Mouse (Mus musculus): ENCODE measurements at regions not wholly inside any gene's neighbourhood (a gene's known extent, or its start where the extent isn't known, plus 50 kb on each side); places are given as distances from the start of the nearest gene placed in this dataset.

DNA sequence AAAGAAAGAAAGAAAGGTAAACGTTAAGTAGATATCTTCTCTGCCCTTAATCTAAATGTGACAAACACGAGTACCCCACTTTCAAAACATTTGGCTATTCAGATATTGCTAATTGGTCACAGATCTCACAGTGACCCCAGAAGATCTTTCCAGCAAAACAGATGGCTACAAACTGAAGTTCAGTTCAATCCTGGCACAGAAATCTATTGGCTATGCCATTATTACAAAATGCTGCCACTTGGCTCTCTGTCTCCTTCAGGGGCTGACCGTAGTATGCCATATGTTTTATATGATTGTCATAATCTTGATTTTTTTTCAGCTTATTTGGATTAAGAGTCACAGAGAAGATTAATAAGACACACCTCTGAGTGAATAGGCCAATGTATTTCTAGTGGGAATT, 873.2 kb downstream of the Slc22a22 start:
- Histone ChIP-seq H3K9ac (ENCODE audit: low read depth, low read length) (no peak overlapping the region), H3K27ac (ENCODE audit: low read length) (no peak overlapping the region), H3K36me3 (ENCODE audit: control insufficient read depth, insufficient read depth, low read length) (no peaks in the 10 kb centered on the region), H3K4me1 (ENCODE audit: control insufficient read depth, insufficient read depth, low read length) (no peaks in the 10 kb centered on the region), H3K27me3 (replicated peaks; ENCODE audit: control insufficient read depth, insufficient read depth, low read length) (no peaks in the 10 kb centered on the region), H3K4me2 (ENCODE audit: low read depth, low read length) (no peak overlapping the region), H3K9me3 (ENCODE audit: control insufficient read depth, low read length) (no peaks in the 10 kb centered on the region), H3K4me3 (ENCODE audit: low read length) (no peak overlapping the region)
- no peak for ATAC-seq
- 89% methylated on average over 3 of the region's 3 CpGs for WGBS

DNA sequence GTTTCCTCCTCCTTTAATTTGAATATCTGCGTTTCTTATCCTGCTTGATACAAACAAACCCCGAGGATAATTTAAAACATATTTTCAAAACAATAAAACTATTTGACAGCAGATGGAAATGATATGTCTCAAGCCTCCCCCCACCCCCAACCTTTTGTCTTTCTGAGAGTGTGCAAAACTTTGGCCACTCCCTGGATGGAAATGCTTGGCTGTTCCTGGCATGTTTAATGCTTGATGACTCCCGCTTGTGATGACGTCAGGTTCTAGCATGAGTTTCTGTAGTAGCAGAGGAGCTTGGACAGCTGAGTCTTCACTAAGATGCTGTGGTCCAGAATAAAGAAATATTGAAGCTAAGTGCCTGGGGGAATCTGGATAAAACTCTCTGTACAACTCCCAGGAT, 884.8 kb downstream of the Slc22a22 start:
- WGBS, result 77% methylated on average over 4 of the region's 4 CpGs
- ATAC-seq, result no peak
- H3K4me3 ChIP-seq (ENCODE audit: low read length), result no peak overlapping the region
- H3K4me2 ChIP-seq (ENCODE audit: low read depth, low read length), result no peak overlapping the region
- no peaks in the 10 kb centered on the region for H3K36me3 ChIP-seq (ENCODE audit: control insufficient read depth, insufficient read depth, low read length)
- no peak overlapping the region for H3K27ac ChIP-seq (ENCODE audit: low read length)
- H3K9me3 ChIP-seq (ENCODE audit: control insufficient read depth, low read length), result no peaks in the 10 kb centered on the region
- no peak overlapping the region for H3K9ac ChIP-seq (ENCODE audit: low read depth, low read length)
- no peaks in the 10 kb centered on the region for H3K4me1 ChIP-seq (ENCODE audit: control insufficient read depth, insufficient read depth, low read length)
- H3K27me3 ChIP-seq (replicated peaks; ENCODE audit: control insufficient read depth, insufficient read depth, low read length), result no peaks in the 10 kb centered on the region

DNA sequence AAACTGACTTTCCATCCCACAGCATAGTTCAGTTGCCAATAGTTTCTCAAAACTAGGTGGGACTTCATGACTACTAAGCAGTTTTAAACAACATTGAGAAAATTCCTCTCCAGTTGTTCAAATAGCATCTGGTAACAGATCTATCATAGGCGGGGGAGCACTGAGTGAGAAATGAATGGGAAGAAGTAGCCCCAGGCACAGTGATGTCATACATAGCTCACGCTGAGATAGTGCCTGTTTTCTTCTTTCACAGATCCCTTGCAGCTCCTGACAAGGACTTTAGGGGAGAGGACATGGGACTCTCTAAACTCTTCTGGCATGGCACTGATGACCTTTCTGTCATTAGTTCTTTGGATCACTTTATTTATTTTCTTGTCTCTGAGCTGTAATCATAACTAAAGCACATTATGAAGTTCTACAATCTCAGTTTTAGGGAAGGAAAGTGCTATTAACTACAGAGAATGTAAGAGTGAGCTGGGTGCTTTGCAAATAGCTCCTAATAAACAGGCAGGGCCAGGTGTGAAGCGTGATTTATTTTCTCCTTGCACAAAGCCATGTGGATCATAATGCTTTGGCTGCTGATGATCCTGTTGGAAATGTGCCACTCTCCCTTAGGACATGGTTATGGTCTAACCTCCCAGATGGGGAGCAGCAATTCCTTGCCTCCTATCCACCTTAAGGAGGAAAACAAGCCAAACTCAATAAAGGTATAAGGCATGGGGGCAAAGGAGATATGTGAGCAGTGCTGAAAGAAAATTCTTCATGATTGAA, 896.5 kb downstream of the Slc22a22 start:
- no peaks in the 10 kb centered on the region for H3K9me3 ChIP-seq (ENCODE audit: control insufficient read depth, low read length)
- 67% methylated on average over 3 of the region's 3 CpGs for WGBS
- no peak overlapping the region for H3K9ac ChIP-seq (ENCODE audit: low read depth, low read length)
- no peak overlapping the region for H3K4me2 ChIP-seq (ENCODE audit: low read depth, low read length)
- H3K4me1 ChIP-seq (ENCODE audit: control insufficient read depth, insufficient read depth, low read length), result no peaks in the 10 kb centered on the region
- ATAC-seq, result no peak
- H3K27ac ChIP-seq (ENCODE audit: low read length), result no peak overlapping the region
- no peaks in the 10 kb centered on the region for H3K36me3 ChIP-seq (ENCODE audit: control insufficient read depth, insufficient read depth, low read length)
- H3K4me3 ChIP-seq (ENCODE audit: low read length), result no peak overlapping the region
- no peaks in the 10 kb centered on the region for H3K27me3 ChIP-seq (replicated peaks; ENCODE audit: control insufficient read depth, insufficient read depth, low read length)

DNA sequence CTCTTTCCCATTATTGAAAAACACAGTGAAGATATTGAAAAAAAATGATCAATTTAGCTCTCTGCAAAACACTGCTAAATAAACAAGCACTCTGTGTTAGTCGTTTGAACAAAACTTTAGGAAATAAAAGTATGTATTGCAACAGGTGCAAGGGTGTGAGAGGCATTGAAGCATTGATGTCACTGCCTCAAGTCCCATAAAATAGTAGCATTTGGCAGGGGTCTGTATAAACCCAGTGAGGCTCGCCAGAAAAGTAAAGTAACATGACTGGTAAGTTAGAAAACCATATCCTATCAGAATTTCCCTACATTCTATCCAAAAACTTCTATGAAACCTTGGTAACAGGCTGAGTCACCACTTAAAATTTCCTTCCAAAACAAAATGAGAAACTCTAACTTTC, 914.2 kb downstream of the Slc22a22 start:
- Histone ChIP-seq H3K9me3 (ENCODE audit: control insufficient read depth, low read length) (no peaks in the 10 kb centered on the region), H3K4me2 (ENCODE audit: low read depth, low read length) (no peak overlapping the region), H3K27ac (ENCODE audit: low read length) (no peak overlapping the region), H3K9ac (ENCODE audit: low read depth, low read length) (no peak overlapping the region), H3K27me3 (replicated peaks; ENCODE audit: control insufficient read depth, insufficient read depth, low read length) (no peaks in the 10 kb centered on the region), H3K36me3 (ENCODE audit: control insufficient read depth, insufficient read depth, low read length) (no peaks in the 10 kb centered on the region), H3K4me3 (ENCODE audit: low read length) (no peak overlapping the region), H3K4me1 (ENCODE audit: control insufficient read depth, insufficient read depth, low read length) (no peaks in the 10 kb centered on the region)
- 63% methylated on average over 2 of the region's 2 CpGs for WGBS
- no peak for ATAC-seq

DNA sequence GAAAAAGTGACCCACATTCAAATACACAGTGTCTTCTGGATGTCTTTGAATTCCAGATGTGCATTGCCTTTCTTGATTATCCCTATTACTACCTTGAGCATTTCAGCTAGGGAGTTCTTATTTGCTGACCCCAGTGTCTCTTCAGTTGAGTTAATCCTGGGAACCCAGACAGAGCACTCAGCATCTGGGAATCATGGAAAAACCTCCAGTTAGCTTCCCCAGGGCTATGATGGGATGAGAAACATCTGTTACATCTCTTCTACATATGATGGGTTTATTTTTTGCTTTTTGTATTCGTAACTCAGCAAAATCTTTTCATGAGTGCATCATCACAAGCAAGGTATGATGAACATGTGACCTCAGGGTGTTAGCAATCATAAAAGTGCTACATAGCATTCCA, 914.6 kb downstream of the Slc22a22 start:
- no peak overlapping the region for H3K4me3 ChIP-seq (ENCODE audit: low read length)
- no peaks in the 10 kb centered on the region for H3K4me1 ChIP-seq (ENCODE audit: control insufficient read depth, insufficient read depth, low read length)
- no peak overlapping the region for H3K4me2 ChIP-seq (ENCODE audit: low read depth, low read length)
- no peaks in the 10 kb centered on the region for H3K9me3 ChIP-seq (ENCODE audit: control insufficient read depth, low read length)
- no peaks in the 10 kb centered on the region for H3K36me3 ChIP-seq (ENCODE audit: control insufficient read depth, insufficient read depth, low read length)
- no peak overlapping the region for H3K27ac ChIP-seq (ENCODE audit: low read length)
- WGBS, result 61% methylated on average over 1 of the region's 1 CpGs
- ATAC-seq, result no peak
- H3K27me3 ChIP-seq (replicated peaks; ENCODE audit: control insufficient read depth, insufficient read depth, low read length), result no peaks in the 10 kb centered on the region
- no peak overlapping the region for H3K9ac ChIP-seq (ENCODE audit: low read depth, low read length)

DNA sequence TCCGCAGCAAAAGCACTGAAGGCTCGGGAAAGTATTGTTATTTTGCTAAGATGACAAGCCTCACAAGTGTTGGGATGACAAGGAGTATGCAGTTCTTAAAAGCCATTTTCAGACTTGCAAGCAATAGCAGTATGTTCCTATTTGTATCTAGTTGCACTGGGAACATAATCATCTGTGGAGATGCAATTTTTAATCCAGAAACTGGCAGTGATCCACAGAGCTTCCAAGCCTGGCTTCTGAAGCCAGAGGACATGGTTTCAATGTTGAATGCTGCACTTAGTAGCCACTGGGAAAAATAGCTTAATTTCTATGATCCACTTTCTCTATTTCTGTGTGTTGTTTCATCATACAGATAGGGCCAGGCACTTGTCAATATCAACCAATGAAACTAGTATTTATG, 915.3 kb downstream of the Slc22a22 start:
- Histone ChIP-seq H3K27ac (ENCODE audit: low read length) (no peak overlapping the region), H3K9ac (ENCODE audit: low read depth, low read length) (no peak overlapping the region), H3K27me3 (replicated peaks; ENCODE audit: control insufficient read depth, insufficient read depth, low read length) (no peaks in the 10 kb centered on the region), H3K36me3 (ENCODE audit: control insufficient read depth, insufficient read depth, low read length) (no peaks in the 10 kb centered on the region), H3K4me2 (ENCODE audit: low read depth, low read length) (no peak overlapping the region), H3K4me3 (ENCODE audit: low read length) (no peak overlapping the region), H3K9me3 (ENCODE audit: control insufficient read depth, low read length) (no peaks in the 10 kb centered on the region), H3K4me1 (ENCODE audit: control insufficient read depth, insufficient read depth, low read length) (no peaks in the 10 kb centered on the region)
- ATAC-seq, result no peak
- 82% methylated on average over 2 of the region's 2 CpGs for WGBS

DNA sequence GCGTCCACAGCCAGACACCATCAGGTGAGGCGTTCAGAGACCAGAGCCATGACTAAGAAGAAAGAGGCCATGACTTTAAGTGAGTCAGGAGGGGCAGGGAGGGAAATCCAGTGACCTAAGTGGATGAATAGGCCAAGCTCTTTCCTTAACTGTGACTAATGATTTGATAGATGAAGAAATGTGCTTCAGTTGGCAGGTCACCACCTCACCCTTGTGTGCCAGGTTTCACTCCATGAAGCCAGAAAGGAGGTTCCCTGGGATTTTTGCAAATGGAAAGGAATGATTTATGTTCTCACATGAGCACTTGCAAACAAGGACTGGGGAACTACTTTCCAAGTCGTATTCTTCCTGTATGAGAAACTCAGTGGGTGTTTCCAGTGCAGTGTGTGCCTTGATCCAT, 923.0 kb downstream of the Slc22a22 start:
- Histone ChIP-seq H3K4me3 (ENCODE audit: low read length) (no peak overlapping the region), H3K9me3 (ENCODE audit: control insufficient read depth, low read length) (no peaks in the 10 kb centered on the region), H3K4me1 (ENCODE audit: control insufficient read depth, insufficient read depth, low read length) (no peaks in the 10 kb centered on the region), H3K27ac (ENCODE audit: low read length) (no peak overlapping the region), H3K4me2 (ENCODE audit: low read depth, low read length) (no peak overlapping the region), H3K27me3 (replicated peaks; ENCODE audit: control insufficient read depth, insufficient read depth, low read length) (no peaks in the 10 kb centered on the region), H3K36me3 (ENCODE audit: control insufficient read depth, insufficient read depth, low read length) (no peaks in the 10 kb centered on the region), H3K9ac (ENCODE audit: low read depth, low read length) (no peak overlapping the region)
- WGBS, result 74% methylated on average over 3 of the region's 3 CpGs
- no peak for ATAC-seq

DNA sequence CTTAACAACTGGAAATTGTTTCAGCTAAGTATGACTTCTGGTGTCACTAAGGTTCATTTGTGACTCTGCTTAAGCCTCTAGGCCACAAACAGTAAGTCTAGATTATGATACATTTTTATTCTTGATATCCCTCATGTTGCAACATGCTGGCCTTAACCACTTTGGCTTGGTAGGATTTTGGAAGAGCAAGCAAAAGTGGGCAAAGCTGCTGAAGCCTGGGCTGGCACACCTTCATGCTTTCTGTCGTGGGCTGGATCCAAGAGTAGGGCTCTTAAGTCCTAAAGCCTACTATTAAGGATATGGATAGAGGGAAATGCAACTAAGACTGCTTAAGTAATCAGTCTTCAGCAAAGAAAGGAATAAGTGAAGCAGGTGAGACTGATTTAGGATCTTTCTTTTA, 923.6 kb downstream of the Slc22a22 start:
- Histone ChIP-seq H3K9me3 (ENCODE audit: control insufficient read depth, low read length) (no peaks in the 10 kb centered on the region), H3K9ac (ENCODE audit: low read depth, low read length) (no peak overlapping the region), H3K4me2 (ENCODE audit: low read depth, low read length) (no peak overlapping the region), H3K27ac (ENCODE audit: low read length) (no peak overlapping the region), H3K36me3 (ENCODE audit: control insufficient read depth, insufficient read depth, low read length) (no peaks in the 10 kb centered on the region), H3K4me3 (ENCODE audit: low read length) (no peak overlapping the region), H3K27me3 (replicated peaks; ENCODE audit: control insufficient read depth, insufficient read depth, low read length) (no peaks in the 10 kb centered on the region), H3K4me1 (ENCODE audit: control insufficient read depth, insufficient read depth, low read length) (no peaks in the 10 kb centered on the region)
- 67% methylated on average over 1 of the region's 1 CpGs for WGBS
- no peak for ATAC-seq

DNA sequence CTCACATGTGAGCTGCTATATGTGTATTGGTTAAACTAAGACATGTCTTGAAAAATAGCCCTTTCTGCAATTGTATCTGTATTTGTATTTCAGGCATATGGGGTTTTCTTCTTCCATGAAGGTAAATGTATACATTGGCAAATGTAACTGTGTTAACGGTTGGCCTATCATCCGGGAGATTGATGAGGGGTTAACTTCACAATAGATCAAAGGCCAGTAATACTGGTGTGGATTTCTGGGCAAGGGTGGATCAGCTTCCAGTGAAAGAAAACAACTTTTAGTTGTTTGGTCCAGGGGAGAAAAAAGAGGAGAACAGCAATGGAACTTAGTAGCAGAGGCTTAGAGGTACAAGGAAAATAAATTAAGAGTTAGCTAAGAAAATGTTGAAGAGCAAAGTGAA, 945.9 kb downstream of the Slc22a22 start:
- no peak for ATAC-seq
- whole genome bisulfite sequencing, result 24% methylated on average over 2 of the region's 2 CpGs

DNA sequence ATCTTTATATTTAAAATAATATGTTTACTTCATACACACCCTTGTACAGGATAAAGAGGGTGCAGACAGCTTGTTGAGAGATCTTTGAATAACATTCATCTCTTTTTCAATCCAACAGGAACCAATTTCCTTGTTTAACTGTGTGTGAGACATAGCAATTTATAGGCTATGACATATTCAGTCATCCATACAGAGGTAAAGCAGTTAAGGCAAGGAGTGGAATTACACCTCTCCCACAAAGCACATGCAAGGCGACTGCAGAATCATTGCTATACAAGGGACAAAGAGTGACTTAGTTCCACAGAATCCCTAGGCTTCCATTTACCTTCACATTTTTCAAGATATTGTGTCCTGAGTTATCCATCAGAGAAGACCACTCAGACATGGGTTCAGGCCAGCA, 959.0 kb downstream of the Slc22a22 start:
- Histone ChIP-seq H3K27me3 (replicated peaks; ENCODE audit: control insufficient read depth, insufficient read depth, low read length) (no peaks in the 10 kb centered on the region), H3K4me3 (ENCODE audit: low read length) (no peak overlapping the region), H3K36me3 (ENCODE audit: control insufficient read depth, insufficient read depth, low read length) (no peaks in the 10 kb centered on the region), H3K4me1 (ENCODE audit: control insufficient read depth, insufficient read depth, low read length) (no peaks in the 10 kb centered on the region), H3K9me3 (ENCODE audit: control insufficient read depth, low read length) (no peaks in the 10 kb centered on the region), H3K9ac (ENCODE audit: low read depth, low read length) (no peak overlapping the region), H3K27ac (ENCODE audit: low read length) (no peak overlapping the region), H3K4me2 (ENCODE audit: low read depth, low read length) (no peak overlapping the region)
- 97% methylated on average over 1 of the region's 1 CpGs for WGBS
- no peak for ATAC-seq

More for the DNA sequence above, 945.9 kb downstream of the Slc22a22 start:
- H3K4me1 ChIP-seq (ENCODE audit: control insufficient read depth, insufficient read depth, low read length), result no peaks in the 10 kb centered on the region
- no peaks in the 10 kb centered on the region for H3K27me3 ChIP-seq (replicated peaks; ENCODE audit: control insufficient read depth, insufficient read depth, low read length)
- H3K9ac ChIP-seq (ENCODE audit: low read depth, low read length), result no peak overlapping the region
- H3K9me3 ChIP-seq (ENCODE audit: control insufficient read depth, low read length), result no peaks in the 10 kb centered on the region
- H3K27ac ChIP-seq (ENCODE audit: low read length), result no peak overlapping the region
- no peaks in the 10 kb centered on the region for H3K36me3 ChIP-seq (ENCODE audit: control insufficient read depth, insufficient read depth, low read length)
- H3K4me2 ChIP-seq (ENCODE audit: low read depth, low read length), result no peak overlapping the region
- H3K4me3 ChIP-seq (ENCODE audit: low read length), result no peak overlapping the region
